ENCODE assay signal across 9 mouse cellular contexts in the genomic region with DNA sequence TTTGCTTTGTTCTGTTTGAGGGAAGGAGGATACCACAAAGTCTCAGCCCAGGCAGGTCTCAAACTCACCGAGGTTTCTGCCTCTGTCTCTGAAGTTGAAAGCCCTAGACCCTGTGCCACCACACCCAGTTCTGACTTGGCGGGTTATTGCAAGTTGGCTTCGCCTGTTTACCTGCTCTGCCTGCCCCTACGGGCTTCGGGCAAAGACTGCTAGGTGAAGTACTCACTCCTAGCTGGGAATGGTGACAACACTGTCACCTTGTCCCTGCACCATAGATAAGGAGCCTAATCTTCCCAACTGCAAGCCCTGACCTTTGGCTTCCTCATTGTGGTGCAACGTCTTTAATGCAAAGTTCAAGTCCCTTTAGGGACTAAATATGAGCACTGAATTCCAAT. TPM values are rescaled to one million over a fixed set of nuclear protein-coding genes. Genes with fewer than 3 reads are reported as not detected.
DNase-seq lines count a peak whose midpoint lies in the region; ATAC-seq and TF ChIP-seq lines count a peak whose summit lies in the region.
"Had no signal": no experiment of that assay in that cellular context is flagged by ENCODE, and none has a peak within 500 bp of the region (broad histone marks: within the 10 kb centered on the region; RNA-seq: fewer than 3 reads in every experiment).

No protein-coding gene starts in this region.

- peak overlapping the region; percentile 7; the same call in 1 of the 2 replicates for H3K9ac ChIP-seq in heart, embryonic 11.5 days (ENCODE audit: low read depth, low read length)
- no peak overlapping the region for H3K9ac ChIP-seq in liver, adult 2 months (ENCODE audit: low read depth, low read length)

- H3K4me2 ChIP-seq in heart, embryonic 11.5 days, result peak overlapping the region; percentile 75

- peaks cover 4% of the 10 kb centered on the region; the same call in 1 of the 2 replicates for H3K36me3 ChIP-seq in heart, embryonic 11.5 days (ENCODE audit: control insufficient read depth, insufficient read depth, low read length)
- H3K36me3 ChIP-seq in erythroblast, embryonic 14.5 days (ENCODE audit: control insufficient read depth), result peaks cover 42% of the 10 kb centered on the region
- peaks cover 13% of the 10 kb centered on the region for H3K36me3 ChIP-seq in liver, adult 2 months (ENCODE audit: control insufficient read depth, insufficient read depth, low read length)

- no peak for DNase-seq in heart, adult 9 months (ENCODE audit: low spot score in 2 of 2)
- peak; percentile 30 to 50 for DNase-seq in CD8-positive naive resting alpha-beta T cell, adult 2 months (ENCODE audit: low read depth in 2 of 2, low spot score in 2 of 2)
- DNase-seq in liver, adult 2 months (ENCODE audit: extremely low read depth, low read depth, low spot score), result peak; percentile 91
- DNase-seq in thymus, postnatal 36 days, result peak; percentile 17 to 30
- no peak for DNase-seq in right cerebral cortex, postnatal 36 days (ENCODE audit: low spot score in 2 of 2)
- no peak for DNase-seq in retina, postnatal 1 day

- H3K4me1 ChIP-seq in heart, embryonic 11.5 days (ENCODE audit: control insufficient read depth, insufficient read depth, low read length), result peaks cover 15% of the 10 kb centered on the region
- H3K4me1 ChIP-seq in erythroblast, embryonic 14.5 days (ENCODE audit: control insufficient read depth), result peaks cover 79% of the 10 kb centered on the region
- H3K4me1 ChIP-seq in liver, adult 2 months (ENCODE audit: control insufficient read depth, insufficient read depth, low read length), result peaks cover 8% of the 10 kb centered on the region

- peak overlapping the region; percentile 64 for H3K27ac ChIP-seq in heart, embryonic 11.5 days (ENCODE audit: low read depth, low read length)
- H3K27ac ChIP-seq in liver, adult 2 months (replicated peaks; ENCODE audit: insufficient read depth, low read depth, low read length), result peak overlapping the region; percentile 52

- no peak for TF ChIP-seq POLR2A in liver, adult 2 months (IDR thresholded peaks at IDR 0.05; ENCODE audit: extremely low read depth, insufficient read depth, low read length)

- ATAC-seq in heart, embryonic 11.5 days (replicated peaks; ENCODE audit: insufficient number of reproducible peaks, low FRiP score, low TSS enrichment), result no peak

- H3K79me2 ChIP-seq in liver, adult 2 months (ENCODE audit: control insufficient read depth, insufficient read depth, low read length), result no peaks in the 10 kb centered on the region; the same call in 1 of the 2 replicates

- peak overlapping the region; percentile 51 for H3K4me3 ChIP-seq in heart, embryonic 11.5 days (ENCODE audit: low read depth, low read length)
- peak overlapping the region; percentile 75 for H3K4me3 ChIP-seq in erythroblast, embryonic 14.5 days (replicated peaks)
- no peak overlapping the region for H3K4me3 ChIP-seq in liver, adult 2 months (ENCODE audit: insufficient read depth, low read depth, low read length)

- 51% methylated on average over 6 of the region's 6 CpGs for WGBS in heart, embryonic 11.5 days (ENCODE audit: insufficient replicate concordance)
- WGBS in liver, adult 2 months, result 15% methylated on average over 6 of the region's 6 CpGs

- TF ChIP-seq CTCF in liver, adult 2 months (IDR thresholded peaks at IDR 0.05; ENCODE audit: low read depth, low read length), result no peak

- no peaks in the 10 kb centered on the region for H3K27me3 ChIP-seq in heart, embryonic 11.5 days (ENCODE audit: control insufficient read depth, insufficient read depth, low read length)
- H3K27me3 ChIP-seq in erythroblast, embryonic 14.5 days (ENCODE audit: control insufficient read depth), result no peaks in the 10 kb centered on the region
- H3K27me3 ChIP-seq in liver, adult 2 months (ENCODE audit: control insufficient read depth, insufficient read depth, low read length), result no peaks in the 10 kb centered on the region

- no peaks in the 10 kb centered on the region for H3K9me3 ChIP-seq in heart, embryonic 11.5 days (replicated peaks; ENCODE audit: control insufficient read depth, low read length)
- H3K9me3 ChIP-seq in erythroblast, embryonic 14.5 days (ENCODE audit: control insufficient read depth, low read length), result no peaks in the 10 kb centered on the region

RNA-seq across cellular contexts. Expression of a gene that starts 0.5 kb away (rescaled TPM):
- polyA plus RNA-seq in heart, embryonic 11.5 days (2014; fragmentation: Nextera tagmentation; extraction: Ambion mirVana), result 18.7 and 20.0 TPM in 2 replicates
- polyA plus RNA-seq in erythroblast, embryonic 14.5 days (2012), result 3.5 and 3.8 TPM in 2 replicates
- 32.7 and 36.1 TPM in 2 replicates for total RNA-seq in liver, adult 2 months (2014; rRNA removed)
- polyA plus RNA-seq in liver, adult 2 months (2012; rRNA removed), result 46.8 and 57.2 TPM in 2 replicates

RNA-seq across cellular contexts. Expression of a gene that starts 5.3 kb away (rescaled TPM):
- 222 and 223 TPM in 2 replicates for polyA plus RNA-seq in heart, embryonic 11.5 days (2014; fragmentation: Nextera tagmentation; extraction: Ambion mirVana)
- polyA plus RNA-seq in erythroblast, embryonic 14.5 days (2012), result 4.4 and 7.0 TPM in 2 replicates
- 110 and 142 TPM in 2 replicates for total RNA-seq in liver, adult 2 months (2014; rRNA removed)
- 55.9 and 56.9 TPM in 2 replicates for polyA plus RNA-seq in liver, adult 2 months (2012; rRNA removed)

RNA-seq across cellular contexts. Expression of a gene that starts 5.9 kb away (rescaled TPM):
- 11.2 and 13.0 TPM in 2 replicates for polyA plus RNA-seq in heart, embryonic 11.5 days (2014; fragmentation: Nextera tagmentation; extraction: Ambion mirVana)
- 0.86 and 1.1 TPM in 2 replicates for polyA plus RNA-seq in erythroblast, embryonic 14.5 days (2012)
- 4.9 and 8.0 TPM in 2 replicates for total RNA-seq in liver, adult 2 months (2014; rRNA removed)
- 15.4 and 20.4 TPM in 2 replicates for polyA plus RNA-seq in liver, adult 2 months (2012; rRNA removed)

RNA-seq across cellular contexts. Expression of a gene that starts 7.6 kb away (rescaled TPM):
- 223 and 235 TPM in 2 replicates for polyA plus RNA-seq in heart, embryonic 11.5 days (2014; fragmentation: Nextera tagmentation; extraction: Ambion mirVana)
- polyA plus RNA-seq in erythroblast, embryonic 14.5 days (2012), result 3.2 and 4.3 TPM in 2 replicates
- total RNA-seq in liver, adult 2 months (2014; rRNA removed), result 78.5 and 94.2 TPM in 2 replicates
- 46.9 and 59.9 TPM in 2 replicates for polyA plus RNA-seq in liver, adult 2 months (2012; rRNA removed)

RNA-seq across cellular contexts. Expression of a gene that starts 10.1 kb away (rescaled TPM):
- polyA plus RNA-seq in heart, embryonic 11.5 days (2014; fragmentation: Nextera tagmentation; extraction: Ambion mirVana), result 107 and 108 TPM in 2 replicates
- polyA plus RNA-seq in erythroblast, embryonic 14.5 days (2012), result not detected in 2 replicates
- total RNA-seq in liver, adult 2 months (2014; rRNA removed), result 3.8 and 7.5 TPM in 2 replicates
- polyA plus RNA-seq in liver, adult 2 months (2012; rRNA removed), result 45.7 and 60.2 TPM in 2 replicates
- total RNA-seq: neutrophil, adult 5-6 weeks had no signal

Comparison
In these comparisons a context has a peak if more than half of its experiments do, and no peak if none do; other contexts are left out.
1. DNase-seq: peak in CD8-positive naive resting alpha-beta T cell, adult 2 months (2 of 2), liver, adult 2 months (single experiment) and thymus, postnatal 36 days (2 of 2); none in heart, adult 9 months (0 of 2), right cerebral cortex, postnatal 36 days (0 of 2) and retina, postnatal 1 day (single experiment).